Mouse (Mus musculus): ENCODE results near the gene Parvb.

Gene Parvb

GRCm38 (mm10) chr15:84231721-84232561, at the start of gene Parvb:
Gene Parvb (plus strand): TSS chr15:84232043.
- DNase-seq: peak in 1 of 2 experiments; percentile 15

GRCm38 (mm10) chr15:84183967-84184366, 47.9 kb upstream of the Parvb start:
- no peak for DNase-seq

DNA sequence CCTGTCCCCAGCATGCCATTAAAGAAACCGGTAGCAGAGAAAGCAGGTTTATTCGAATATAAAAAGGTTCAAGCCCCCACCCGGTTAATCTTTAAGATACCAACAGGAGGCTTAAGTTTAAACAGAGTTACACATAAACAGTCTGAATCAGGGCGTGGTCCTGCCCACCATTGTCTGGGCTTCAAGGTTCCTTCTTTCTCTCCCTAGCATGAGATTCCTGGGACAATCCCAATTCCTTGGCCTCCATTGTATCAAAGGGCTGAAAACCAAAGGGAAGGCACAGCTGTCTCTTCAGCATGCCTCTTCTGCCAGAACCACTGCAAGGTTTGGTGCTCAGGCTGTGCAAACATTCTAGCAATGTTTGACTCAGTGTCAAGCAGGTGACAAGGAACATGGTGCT, 45.6 kb upstream of the Parvb start:
- DNase-seq: no peak

DNA sequence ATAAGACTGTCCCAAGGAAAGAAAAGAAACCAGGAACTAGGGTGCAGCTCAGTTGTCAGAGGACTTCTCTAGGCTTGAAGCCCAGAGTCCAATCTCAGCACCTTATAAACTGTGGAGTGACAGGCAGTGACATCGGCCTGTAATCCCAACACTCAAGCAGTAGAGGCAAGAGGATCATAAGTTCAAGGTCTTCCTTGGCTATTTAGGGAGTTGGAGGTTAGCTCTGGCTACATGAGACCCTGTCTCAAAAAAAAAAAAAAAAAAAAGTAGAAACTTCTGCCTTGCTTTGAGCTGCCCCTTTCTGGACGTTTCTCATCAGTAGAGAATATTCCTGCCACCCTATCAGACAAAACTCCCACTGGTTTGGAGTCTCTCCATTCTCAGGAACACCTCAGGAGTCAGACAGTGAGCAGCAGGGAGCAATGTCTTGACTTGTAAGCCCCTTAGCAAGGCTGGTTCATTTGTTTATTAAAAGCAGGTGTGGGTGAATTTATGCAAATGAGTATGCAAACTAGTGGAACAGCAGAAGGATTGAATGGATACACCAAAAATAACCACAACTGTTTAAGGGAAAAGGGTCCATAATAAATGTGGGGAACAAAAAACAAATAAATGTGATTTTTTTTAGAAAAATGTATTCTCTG, 42.8 kb upstream of the Parvb start:
- DNase-seq: no peak

DNA sequence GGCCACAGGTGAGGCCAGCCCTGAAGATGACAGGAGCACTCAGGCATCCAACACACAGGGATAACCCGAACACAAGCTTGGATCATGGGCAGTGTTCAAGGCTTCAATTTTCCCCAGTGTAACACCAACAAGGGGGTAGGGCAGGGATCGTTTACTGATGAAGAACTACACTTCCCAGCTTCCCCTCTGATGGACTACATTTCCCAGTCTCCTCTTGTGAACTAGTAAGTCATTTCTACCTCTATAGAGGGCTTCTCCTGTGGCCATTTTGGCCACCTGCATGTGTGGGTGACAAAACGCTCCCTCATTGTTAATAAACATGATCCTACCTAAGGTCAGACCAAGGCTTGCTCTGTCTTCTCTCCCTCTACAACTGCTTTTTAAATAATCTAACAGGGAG, 42.0 kb upstream of the Parvb start:
- no peak for DNase-seq

GRCm38 (mm10) chr15:84191724-84192057, 40.2 kb upstream of the Parvb start:
- no peak for DNase-seq

DNA sequence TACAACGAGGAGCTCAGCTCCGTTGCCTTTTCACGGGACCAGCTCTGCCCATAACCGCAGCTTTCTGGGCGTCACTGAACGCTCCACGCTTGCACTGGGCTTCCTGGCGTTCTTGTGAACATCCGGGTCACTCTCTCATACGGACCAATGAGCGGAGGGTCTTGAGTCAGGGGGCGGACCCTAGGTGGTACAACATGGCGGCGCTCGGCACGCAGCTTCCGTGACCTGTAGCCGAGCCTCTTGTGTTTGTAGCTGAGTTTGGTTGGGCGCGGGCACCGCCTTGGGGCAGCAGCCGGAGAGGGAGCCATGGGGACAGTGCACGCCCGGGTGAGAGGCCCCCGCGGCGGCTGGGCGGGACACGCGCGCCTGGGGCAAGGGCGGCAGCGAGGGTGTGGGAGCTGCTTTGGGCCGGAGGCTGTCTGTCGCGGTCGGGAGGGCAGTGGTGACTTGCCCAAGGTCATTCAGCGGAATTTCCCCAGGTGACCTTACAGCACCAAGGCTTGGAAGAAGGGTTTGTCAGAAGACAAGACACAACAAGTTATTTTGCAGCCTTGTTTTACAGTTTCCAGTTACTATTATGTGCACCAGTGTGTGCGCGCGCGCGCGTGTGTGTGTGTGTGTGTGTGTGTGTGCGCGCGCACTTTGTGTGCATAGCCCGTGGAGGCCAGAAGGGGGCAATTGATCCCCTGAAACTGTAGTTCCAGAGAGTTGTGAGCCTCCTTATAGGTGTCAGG, 39.6 kb upstream of the Parvb start, which contains the start of gene Samm50:
Samm50 (plus strand) TSS at position 184 of the 734 bp plus-strand sequence.
- peak; percentile 90 to 91 for DNase-seq

DNA sequence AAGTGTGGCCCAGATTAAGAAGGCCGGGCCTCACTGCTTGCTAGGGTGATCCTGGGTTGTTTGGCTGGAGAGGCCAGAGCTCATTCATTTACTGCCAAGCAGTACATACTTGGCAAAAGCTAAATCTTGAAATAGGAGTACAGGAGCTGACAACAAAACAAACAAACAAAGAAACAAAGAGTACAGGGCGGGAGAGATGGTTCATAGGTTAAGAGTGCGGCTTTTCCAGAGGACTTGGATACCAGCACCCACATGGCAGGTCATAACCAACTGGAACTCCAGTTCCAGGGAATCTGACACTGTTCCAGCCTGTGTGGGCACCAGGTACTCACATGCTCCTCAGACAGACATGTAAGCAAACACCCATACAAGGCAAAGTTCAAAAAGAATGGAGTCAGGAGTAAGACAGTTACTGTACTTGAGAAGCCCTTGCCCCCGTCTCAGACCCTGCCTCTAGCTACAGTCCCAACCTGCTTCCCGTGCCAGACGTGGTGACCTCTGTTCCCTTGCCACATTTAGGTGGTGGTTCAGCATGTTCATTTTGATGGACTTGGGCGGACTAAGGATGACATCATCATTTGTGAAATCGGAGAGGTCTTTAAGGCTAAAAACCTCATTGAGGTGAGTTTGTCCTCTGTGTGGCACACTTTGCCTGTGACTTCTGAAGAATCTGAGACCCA, 35.2 kb upstream of the Parvb start:
- DNase-seq: no peak

- DNase-seq: no peak
These were observed 24.5 kb upstream of the Parvb start for GRCm38 (mm10) chr15:84207327-84207726.

- no peak for DNase-seq
These were observed 22.1 kb upstream of the Parvb start for GRCm38 (mm10) chr15:84209517-84210412.

DNA sequence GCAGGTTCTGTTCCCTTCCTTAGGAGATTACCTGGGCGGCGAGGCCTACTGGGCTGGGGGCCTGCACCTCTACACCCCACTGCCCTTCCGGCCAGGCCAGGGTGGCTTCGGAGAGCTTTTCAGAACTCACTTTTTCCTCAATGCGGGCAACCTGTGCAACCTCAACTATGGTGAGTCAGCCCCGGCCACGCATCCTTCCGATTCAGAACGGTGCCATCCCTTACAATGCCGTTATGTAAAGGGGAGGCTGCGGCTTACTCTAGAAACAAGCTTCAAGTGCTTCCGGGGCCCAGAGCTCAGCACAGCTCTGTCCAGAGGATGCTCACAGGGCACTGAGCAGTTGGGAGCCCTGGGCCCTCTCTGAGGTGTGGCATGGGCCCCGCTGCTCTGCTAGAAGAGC, 21.4 kb upstream of the Parvb start:
- no peak for DNase-seq

GRCm38 (mm10) chr15:84210941-84211340, 20.9 kb upstream of the Parvb start:
- DNase-seq: no peak

DNA sequence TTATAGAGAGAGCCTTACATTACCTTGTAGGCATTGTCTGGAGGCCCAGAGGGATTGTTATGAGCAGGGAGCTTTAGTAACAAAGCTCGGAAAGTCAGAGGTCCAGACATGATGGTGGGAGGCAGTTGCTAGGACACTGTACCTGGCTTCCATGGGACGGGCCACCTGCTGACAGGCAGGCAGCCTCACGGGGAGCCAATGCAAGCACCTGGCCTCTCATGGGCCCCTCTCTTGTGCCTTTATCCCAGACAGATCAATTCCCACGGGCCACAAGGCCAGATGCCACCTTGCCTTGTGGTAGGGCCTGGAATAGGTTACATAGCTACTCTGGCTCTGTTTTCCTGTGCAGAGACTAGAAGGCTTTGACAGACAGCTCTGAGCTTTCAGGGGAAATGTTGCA, 20.3 kb upstream of the Parvb start:
- no peak for DNase-seq

DNA sequence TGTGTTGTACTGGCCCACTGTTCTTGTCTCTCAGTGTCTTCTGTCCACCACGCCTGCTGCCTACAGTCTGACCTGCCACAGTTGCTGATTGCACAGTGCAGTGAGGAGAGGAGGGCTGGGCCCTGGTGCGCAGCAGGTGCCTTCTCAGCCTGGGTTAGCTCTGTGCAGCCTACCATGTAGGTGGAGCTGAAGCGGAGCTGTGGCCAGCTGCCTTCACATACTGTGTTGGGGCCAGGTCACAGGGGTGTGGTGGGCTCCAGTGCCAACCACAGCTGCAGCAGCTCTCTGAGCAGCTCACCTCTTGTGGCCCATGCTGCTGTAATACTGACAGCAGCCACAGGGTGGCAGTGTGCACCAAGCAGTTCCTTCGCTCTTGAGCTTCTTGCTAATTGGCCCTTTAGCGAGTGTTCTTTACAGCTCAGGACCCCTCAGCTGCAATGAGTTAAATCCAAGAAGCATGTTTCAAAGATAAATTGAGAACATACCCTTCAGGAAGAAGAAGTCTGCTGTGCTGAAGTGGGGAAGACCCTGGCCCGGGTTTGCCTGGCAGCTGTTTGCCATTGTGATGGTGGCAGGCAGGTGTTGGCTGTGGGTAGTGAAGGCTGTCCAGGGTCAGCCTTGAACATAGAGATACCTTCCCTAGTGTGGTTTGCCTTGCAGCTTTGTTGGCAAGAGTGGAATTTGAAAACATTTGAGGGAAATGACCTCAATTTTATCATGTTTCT, 19.6 kb upstream of the Parvb start:
- DNase-seq: peak; percentile 89

DNA sequence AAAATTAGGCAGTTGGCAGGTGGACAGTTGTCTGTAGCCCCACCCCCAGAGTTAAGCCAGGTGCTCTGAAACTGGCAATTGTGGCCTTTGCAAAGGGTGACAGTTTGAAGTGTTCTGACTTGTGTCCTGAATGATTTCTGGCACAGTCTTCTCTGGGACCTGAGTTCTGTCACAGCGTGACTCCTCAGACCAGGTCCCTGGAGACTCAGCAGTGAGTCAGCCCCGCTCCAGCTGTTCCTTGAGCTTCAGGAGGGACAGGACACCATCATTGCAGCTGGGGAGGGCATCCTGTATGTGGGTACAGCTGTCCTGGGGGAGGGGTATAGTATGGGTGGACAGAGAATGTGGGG, 19.1 kb upstream of the Parvb start:
- DNase-seq: peak; percentile 28 to 31

GRCm38 (mm10) chr15:84213162-84213739, 18.6 kb upstream of the Parvb start:
- DNase-seq: no peak

DNA sequence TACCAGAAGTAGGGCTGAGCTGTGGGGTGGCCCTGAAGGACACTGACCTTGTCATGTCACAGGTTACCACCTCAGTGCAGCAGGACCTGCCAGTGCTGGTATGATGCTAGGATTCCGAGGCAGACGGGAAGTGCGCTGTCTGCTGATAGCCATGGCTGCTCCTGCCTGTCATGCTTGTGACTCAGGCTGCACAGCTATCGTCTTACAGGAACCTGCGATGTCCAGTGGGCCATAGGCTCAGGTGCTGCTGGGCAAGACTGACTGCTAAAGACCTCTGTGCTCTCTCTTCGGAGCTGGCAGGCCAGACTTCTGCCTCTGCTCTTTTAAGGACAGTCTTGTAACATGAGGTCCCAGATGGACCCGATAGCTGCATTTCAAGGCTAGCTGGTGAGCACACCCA, 17.4 kb upstream of the Parvb start:
- DNase-seq: no peak

GRCm38 (mm10) chr15:84215273-84215672, 16.6 kb upstream of the Parvb start:
- no peak for DNase-seq

GRCm38 (mm10) chr15:84216026-84216425, 15.8 kb upstream of the Parvb start:
- DNase-seq: no peak

DNA sequence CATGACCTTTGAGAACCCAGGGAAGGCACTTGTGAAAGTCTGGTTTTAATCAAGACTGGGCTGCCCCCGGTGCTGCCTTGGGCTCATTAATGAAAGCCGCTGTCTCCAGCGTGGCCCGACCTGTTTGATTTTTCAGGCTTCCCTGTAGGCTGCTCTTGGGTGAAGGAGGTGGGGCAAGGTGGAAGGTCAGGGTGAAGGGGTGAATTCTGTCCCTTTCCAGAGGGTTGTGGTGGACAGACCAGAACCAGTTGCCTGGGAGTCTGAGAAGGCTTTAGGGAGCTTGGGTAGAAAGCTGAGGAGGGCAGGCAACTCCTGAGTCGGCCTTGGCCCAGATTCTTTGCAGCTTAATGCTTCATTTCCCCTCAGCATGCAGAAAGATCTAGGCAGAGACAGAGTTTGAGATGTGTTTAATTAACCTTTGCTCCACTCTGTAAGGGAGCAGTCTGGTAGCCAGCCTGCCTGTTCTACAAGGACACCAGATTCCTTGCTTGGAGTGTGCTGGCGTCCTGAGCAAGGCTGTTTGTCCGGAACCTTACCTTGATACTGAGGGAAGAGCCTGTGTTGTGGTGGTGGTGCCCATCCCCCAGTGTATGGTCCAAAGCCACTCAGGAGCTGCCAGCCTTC, 15.3 kb upstream of the Parvb start:
- DNase-seq: no peak

All from B cell, adult 2 months (primary cell).